Mouse (Mus musculus) neural tube, embryonic 13.5 days (tissue): ENCODE data around the gene Ski. TPM values are rescaled to one million over a fixed set of nuclear protein-coding genes. Genes with fewer than 3 reads are reported as not detected.
A peak's percentile ranks its signal among the peaks of the same experiment; 100 is the strongest.

Source experiments
- ATAC-seq: fragments of 200-750 bp; cut with Nextera tagmentation; 2 replicates; pipeline ENCODE4 v1.8.0; 2017; ENCODE audit warnings: low read depth, mild to moderate bottlenecking, moderate TSS enrichment, moderate library complexity
- H3K27ac ChIP-seq: fragments of 300-500 bp; sonication (generic); replicated peaks from 2 replicates; pipeline ENCODE4 v1.5.1; 2015; ENCODE audit warnings: moderate library complexity, mild to moderate bottlenecking, inconsistent platforms
- H3K27me3 ChIP-seq: fragments of 300-500 bp; sonication (generic); 2 replicates; pipeline ENCODE4 v1.6.1; 2015; ENCODE audit warnings: mild to moderate bottlenecking, inconsistent platforms
- H3K36me3 ChIP-seq: fragments of 300-500 bp; sonication (generic); 2 replicates; pipeline ENCODE4 v1.6.1; 2015; ENCODE audit warnings: mild to moderate bottlenecking, inconsistent platforms
- H3K4me1 ChIP-seq: fragments of 300-500 bp; sonication (generic); replicated peaks from 2 replicates; pipeline ENCODE4 v1.6.1; 2015; ENCODE audit warnings: inconsistent platforms
- H3K4me2 ChIP-seq: fragments of 300-500 bp; sonication (generic); 2 replicates; pipeline ENCODE4 v1.6.1; 2015; ENCODE audit warnings: inconsistent platforms, mild to moderate bottlenecking, moderate library complexity
- H3K4me3 ChIP-seq: fragments of 300-500 bp; sonication (generic); 2 replicates; pipeline ENCODE4 v1.5.1; 2015; ENCODE audit warnings: mild to moderate bottlenecking, inconsistent platforms
- H3K9ac ChIP-seq: fragments of 300-500 bp; sonication (generic); 2 replicates; pipeline ENCODE4 v1.6.1; 2015; ENCODE audit warnings: moderate library complexity, mild to moderate bottlenecking, inconsistent platforms
- H3K9me3 ChIP-seq: fragments of 300-500 bp; sonication (generic); 2 replicates; pipeline ENCODE4 v1.6.1; 2016; ENCODE audit warnings: inconsistent platforms
- WGBS: fragments of 180-500 bp; shearing (Covaris S2); methylation state at CpG from one replicate; pipeline ENCODE4 v1.1.7; 2015; 5-methylcytosine and 5-hydroxymethylcytosine counted together
- polyA plus RNA-seq: library from polyadenylated mRNA; unstranded; fragments of >200 nt; fragmentation: Nextera tagmentation; extraction: Ambion mirVana; gene quantifications from 2 replicates; pipeline ENCODE4 v1.2.1, GENCODE M21; 2015

Gene Ski
- polyA plus RNA-seq, 1 experiment from 2014 or later, result 11.3 TPM

- Histone ChIP-seq H3K9ac (no peak overlapping the region), H3K4me3 (no peak overlapping the region), H3K9me3 (no peaks in the 10 kb centered on the region), H3K4me2 (no peak overlapping the region), H3K27me3 (no peaks in the 10 kb centered on the region), H3K27ac (no peak overlapping the region), H3K36me3 (0 out of 2 replicates have a peak, but pooled peaks cover 10% of the 10 kb centered on the region), H3K4me1 (peaks cover 71% of the 10 kb centered on the region)
- 80% methylated on average over 8 of the region's 8 CpGs for WGBS
- no peak for ATAC-seq
Measured at GRCm38 (mm10) chr4:155206498-155206897, 15.9 kb downstream of the Ski start.

- no peak overlapping the region for H3K9ac ChIP-seq
- H3K9me3 ChIP-seq, result no peaks in the 10 kb centered on the region
- H3K4me3 ChIP-seq, result no peak overlapping the region
- H3K4me1 ChIP-seq, result peaks cover 76% of the 10 kb centered on the region
- no peak overlapping the region for H3K27ac ChIP-seq
- 0 out of 2 replicates have a peak, but pooled peaks cover 8% of the 10 kb centered on the region for H3K36me3 ChIP-seq
- no peak for ATAC-seq
- H3K27me3 ChIP-seq, result no peaks in the 10 kb centered on the region
- WGBS, result 56% methylated on average over 6 of the region's 6 CpGs
- no peak overlapping the region for H3K4me2 ChIP-seq
Measured at GRCm38 (mm10) chr4:155205919-155206318, 16.5 kb downstream of the Ski start.

GRCm38 (mm10) chr4:155201764-155202163, 20.6 kb downstream of the Ski start:
- H3K9me3 ChIP-seq, result no peaks in the 10 kb centered on the region
- no peak overlapping the region for H3K9ac ChIP-seq
- H3K4me3 ChIP-seq, result no peak overlapping the region
- 89% methylated on average over 7 of the region's 7 CpGs for WGBS
- H3K27ac ChIP-seq, result no peak overlapping the region
- no peak overlapping the region for H3K4me2 ChIP-seq
- H3K36me3 ChIP-seq, result no peaks in the 10 kb centered on the region
- no peaks in the 10 kb centered on the region for H3K27me3 ChIP-seq
- no peak for ATAC-seq
- peaks cover 84% of the 10 kb centered on the region for H3K4me1 ChIP-seq

- no peaks in the 10 kb centered on the region for H3K9me3 ChIP-seq
- WGBS, result 83% methylated on average over 3 of the region's 3 CpGs
- H3K4me1 ChIP-seq, result peaks cover 86% of the 10 kb centered on the region
- no peak for ATAC-seq
- no peak overlapping the region for H3K27ac ChIP-seq
- H3K36me3 ChIP-seq, result no peaks in the 10 kb centered on the region
- H3K27me3 ChIP-seq, result no peaks in the 10 kb centered on the region
- no peak overlapping the region for H3K9ac ChIP-seq
- H3K4me2 ChIP-seq, result no peak overlapping the region
- H3K4me3 ChIP-seq, result no peak overlapping the region
Measured at GRCm38 (mm10) chr4:155200861-155201390, 21.5 kb downstream of the Ski start.

GRCm38 (mm10) chr4:155197726-155198125, 24.7 kb downstream of the Ski start:
- Histone ChIP-seq H3K9ac (0 out of 2 replicates have a peak overlapping the region, but pooled peaks have one; percentile 41), H3K27ac (no peak overlapping the region), H3K4me3 (no peak overlapping the region), H3K27me3 (no peaks in the 10 kb centered on the region), H3K4me2 (no peak overlapping the region), H3K36me3 (no peaks in the 10 kb centered on the region), H3K9me3 (no peaks in the 10 kb centered on the region), H3K4me1 (peaks cover 89% of the 10 kb centered on the region)
- WGBS, result 43% methylated on average over 6 of the region's 6 CpGs
- ATAC-seq, result no peak

DNA sequence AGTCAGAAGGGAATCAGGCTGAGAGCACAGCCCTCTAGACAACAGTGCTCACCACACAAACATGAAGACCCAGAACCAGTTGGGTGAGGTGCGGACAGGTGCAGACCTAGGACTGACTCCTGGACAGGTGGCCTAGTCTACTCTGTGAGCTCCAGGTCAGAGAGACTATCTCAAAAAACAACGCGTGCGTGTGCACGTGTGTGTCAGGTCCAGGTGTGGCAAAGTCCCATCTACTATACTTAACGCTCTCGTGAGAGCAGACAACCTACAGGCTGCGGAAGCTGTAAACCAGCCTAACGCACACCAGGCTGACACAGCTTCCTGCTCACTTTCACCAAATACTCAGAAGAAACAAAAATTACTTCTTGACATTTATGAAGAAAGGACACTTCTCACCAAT, 27.2 kb downstream of the Ski start:
- WGBS, result 92% methylated on average over 9 of the region's 9 CpGs
- Histone ChIP-seq H3K36me3 (no peaks in the 10 kb centered on the region), H3K27ac (no peak overlapping the region), H3K27me3 (no peaks in the 10 kb centered on the region), H3K9me3 (no peaks in the 10 kb centered on the region), H3K4me1 (peaks cover 88% of the 10 kb centered on the region), H3K9ac (no peak overlapping the region), H3K4me3 (no peak overlapping the region), H3K4me2 (no peak overlapping the region)
- no peak for ATAC-seq

DNA sequence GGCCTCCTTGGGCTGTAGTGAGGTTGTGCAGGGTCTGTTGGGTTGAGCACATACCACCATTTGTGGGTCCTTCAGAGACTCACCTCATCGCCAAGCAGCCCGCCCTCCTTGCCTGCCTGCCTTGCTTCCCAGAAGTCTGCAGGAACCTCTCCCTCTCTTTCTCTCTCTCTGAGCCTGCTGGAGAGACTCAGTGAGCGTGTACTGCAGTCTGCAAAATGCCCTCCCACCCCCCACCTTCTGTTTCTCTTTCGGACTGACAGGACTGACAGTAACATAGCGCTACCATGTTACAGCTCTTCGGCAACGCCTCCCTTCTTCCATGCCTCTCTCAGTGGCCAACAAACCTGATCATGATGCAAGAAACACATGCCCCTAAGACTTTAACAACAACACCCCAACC, 32.1 kb downstream of the Ski start:
- H3K4me1 ChIP-seq, result peaks cover 85% of the 10 kb centered on the region
- H3K9me3 ChIP-seq, result no peaks in the 10 kb centered on the region
- H3K4me3 ChIP-seq, result no peak overlapping the region
- 0 out of 2 replicates have a peak, but pooled peaks have one; percentile 7 for ATAC-seq
- WGBS, result 20% methylated on average over 7 of the region's 7 CpGs
- H3K27ac ChIP-seq, result peak overlapping the region; percentile 46; the same call in 1 of the 2 replicates
- no peak overlapping the region for H3K4me2 ChIP-seq
- no peaks in the 10 kb centered on the region for H3K36me3 ChIP-seq
- no peaks in the 10 kb centered on the region for H3K27me3 ChIP-seq
- H3K9ac ChIP-seq, result peak overlapping the region; percentile 34

- Histone ChIP-seq H3K27me3 (no peaks in the 10 kb centered on the region), H3K9ac (peak overlapping the region; percentile 34), H3K4me2 (peak overlapping the region; percentile 14; the same call in 1 of the 2 replicates), H3K9me3 (no peaks in the 10 kb centered on the region), H3K27ac (peak overlapping the region; percentile 46; the same call in 1 of the 2 replicates), H3K36me3 (no peaks in the 10 kb centered on the region), H3K4me1 (peaks cover 85% of the 10 kb centered on the region), H3K4me3 (no peak overlapping the region)
- 6% methylated on average over 4 of the region's 4 CpGs for WGBS
- ATAC-seq, result peak; percentile 42; the same call in 1 of the 2 replicates
Measured at GRCm38 (mm10) chr4:155189711-155190139, 32.7 kb downstream of the Ski start.

DNA sequence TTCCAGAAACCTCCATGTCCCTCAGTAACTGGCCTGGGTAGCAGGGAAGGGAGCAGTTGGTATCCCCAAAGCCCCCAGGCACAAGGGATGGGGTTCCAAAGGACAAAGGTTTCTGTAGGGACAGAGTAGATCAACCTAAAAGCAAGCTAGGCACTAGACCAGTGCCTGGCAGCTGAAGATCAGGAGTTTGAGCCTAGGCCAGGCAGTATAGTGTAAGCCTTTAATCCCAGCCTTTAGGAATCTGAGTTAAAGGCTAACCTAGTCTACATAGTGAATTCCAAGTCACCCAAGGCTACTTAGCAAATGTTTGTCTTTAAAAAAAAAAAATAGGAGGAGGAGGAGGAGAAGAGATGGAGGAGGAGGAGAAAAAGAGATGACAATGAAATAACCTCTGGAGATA, 33.6 kb downstream of the Ski start:
- peaks cover 91% of the 10 kb centered on the region for H3K4me1 ChIP-seq
- no peaks in the 10 kb centered on the region for H3K36me3 ChIP-seq
- peak overlapping the region; percentile 13; the same call in 1 of the 2 replicates for H3K27ac ChIP-seq
- H3K9ac ChIP-seq, result 0 out of 2 replicates have a peak overlapping the region, but pooled peaks have one; percentile 26
- no peak overlapping the region for H3K4me3 ChIP-seq
- H3K4me2 ChIP-seq, result no peak overlapping the region
- H3K9me3 ChIP-seq, result no peaks in the 10 kb centered on the region
- no peaks in the 10 kb centered on the region for H3K27me3 ChIP-seq
- no peak for ATAC-seq

DNA sequence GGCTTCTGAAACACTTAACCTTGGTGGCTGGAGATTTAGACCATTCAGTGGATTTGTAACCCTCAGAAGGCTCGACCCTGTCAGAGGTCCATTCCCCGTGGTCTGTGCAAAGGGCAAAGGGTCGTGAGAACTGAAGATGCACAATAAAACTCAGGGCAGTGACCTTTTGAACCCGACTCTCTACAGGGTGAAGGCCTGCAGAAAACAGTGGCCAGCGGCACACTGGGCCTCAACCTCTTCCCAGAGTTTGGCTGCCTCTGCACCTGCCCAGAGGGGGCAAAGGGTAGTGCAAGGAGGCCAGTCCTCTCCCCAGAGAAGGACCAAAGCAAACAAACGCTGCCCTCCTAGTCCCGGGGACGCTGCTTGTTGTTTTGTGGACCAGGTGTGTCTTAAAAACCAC, 34.1 kb downstream of the Ski start:
- peaks cover 92% of the 10 kb centered on the region for H3K4me1 ChIP-seq
- no peaks in the 10 kb centered on the region for H3K36me3 ChIP-seq
- WGBS, result 6% methylated on average over 8 of the region's 8 CpGs
- H3K4me3 ChIP-seq, result no peak overlapping the region
- H3K27me3 ChIP-seq, result no peaks in the 10 kb centered on the region
- no peak overlapping the region for H3K4me2 ChIP-seq
- no peaks in the 10 kb centered on the region for H3K9me3 ChIP-seq
- ATAC-seq, result no peak
- H3K9ac ChIP-seq, result 0 out of 2 replicates have a peak overlapping the region, but pooled peaks have one; percentile 26
- peak overlapping the region; percentile 56; the same call in 1 of the 2 replicates for H3K27ac ChIP-seq

GRCm38 (mm10) chr4:155187192-155187674, 35.2 kb downstream of the Ski start:
- WGBS, result 26% methylated on average over 3 of the region's 3 CpGs
- Histone ChIP-seq H3K9me3 (no peaks in the 10 kb centered on the region), H3K27ac (peak overlapping the region; percentile 56), H3K27me3 (no peaks in the 10 kb centered on the region), H3K4me1 (peaks cover 89% of the 10 kb centered on the region), H3K4me2 (no peak overlapping the region), H3K36me3 (no peaks in the 10 kb centered on the region), H3K4me3 (no peak overlapping the region), H3K9ac (0 out of 2 replicates have a peak overlapping the region, but pooled peaks have one; percentile 12)
- no peak for ATAC-seq

DNA sequence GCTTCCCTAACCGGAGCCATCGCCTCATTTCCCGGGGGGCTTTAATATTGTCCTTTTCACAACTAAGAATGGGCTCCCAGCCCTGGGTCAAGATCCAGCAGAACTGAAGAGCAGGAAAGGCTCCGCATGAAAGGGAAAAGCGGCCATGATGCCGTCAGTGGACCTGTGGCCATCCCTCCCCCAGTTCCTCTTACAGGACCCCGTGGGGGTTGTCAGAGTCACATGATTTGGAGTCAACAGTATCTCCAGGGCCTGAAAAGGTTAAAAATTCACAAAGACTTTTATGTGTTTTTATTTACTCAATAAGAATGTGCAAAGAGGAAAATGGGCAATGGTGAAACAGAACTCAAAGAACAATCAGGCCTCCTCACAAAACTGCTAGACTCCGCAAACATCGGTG, 36.5 kb downstream of the Ski start:
- Histone ChIP-seq H3K9ac (no peak overlapping the region), H3K4me2 (no peak overlapping the region), H3K4me3 (no peak overlapping the region), H3K9me3 (no peaks in the 10 kb centered on the region), H3K27ac (no peak overlapping the region), H3K4me1 (peaks cover 82% of the 10 kb centered on the region), H3K36me3 (no peaks in the 10 kb centered on the region), H3K27me3 (no peaks in the 10 kb centered on the region)
- WGBS, result 86% methylated on average over 9 of the region's 9 CpGs
- no peak for ATAC-seq
